Mouse (Mus musculus) kidney, postnatal 0 days (tissue): Measurements from ENCODE around the gene Pdxp. TPM values are rescaled to one million over a fixed set of nuclear protein-coding genes. Genes with fewer than 3 reads are reported as not detected.

Experiments used
- ATAC-seq: fragments of 200-750 bp; cut with Nextera tagmentation; replicated peaks from 2 replicates; pipeline ENCODE4 v1.8.0; 2017; ENCODE audit warnings: low read depth, moderate number of reproducible peaks, moderate TSS enrichment, moderate library complexity; ENCODE audit not compliant: low FRiP score
- DNase-seq: peaks from one replicate; pipeline ENCODE4 v3.0.0-alpha.2; 2016; ENCODE audit warnings: low spot score
- H3K27ac ChIP-seq: fragments of 300-500 bp; sonication (generic); 2 replicates; pipeline ENCODE4 v1.5.1; 2014; ENCODE audit warnings: mild to moderate bottlenecking
- H3K27me3 ChIP-seq: fragments of 300-500 bp; sonication (generic); 2 replicates; pipeline ENCODE4 v1.6.1; 2014; ENCODE audit warnings: low read length, mixed read lengths; ENCODE audit not compliant: insufficient read depth
- H3K36me3 ChIP-seq: fragments of 300-500 bp; sonication (generic); 2 replicates; pipeline ENCODE4 v1.6.1; 2014; ENCODE audit warnings: low read length, mixed read lengths; ENCODE audit not compliant: insufficient read depth
- H3K4me1 ChIP-seq: fragments of 300-500 bp; sonication (generic); replicated peaks from 2 replicates; pipeline ENCODE4 v1.6.1; 2014; ENCODE audit warnings: antibody characterized with exemption, low read length, mixed read lengths; ENCODE audit not compliant: insufficient read depth
- H3K4me2 ChIP-seq: fragments of 300-500 bp; sonication (generic); 2 replicates; pipeline ENCODE4 v1.6.1; 2014; ENCODE audit warnings: mild to moderate bottlenecking, low read length, moderate library complexity, mixed read lengths
- H3K4me3 ChIP-seq: fragments of 300-500 bp; sonication (generic); replicated peaks from 2 replicates; pipeline ENCODE4 v1.5.1; 2014; ENCODE audit warnings: low read depth, low read length
- H3K9ac ChIP-seq: fragments of 300-500 bp; sonication (generic); 2 replicates; pipeline ENCODE4 v1.6.1; 2014; ENCODE audit warnings: low read depth, low read length
- H3K9me3 ChIP-seq: fragments of 300-500 bp; sonication (generic); replicated peaks from 2 replicates; pipeline ENCODE4 v1.6.1; 2016; ENCODE audit warnings: low read length, inconsistent platforms, mixed read lengths
- CTCF ChIP-seq: IDR thresholded peaks from 2 replicates; pipeline ENCODE4 v1.5.1; 2016; ENCODE audit warnings: antibody characterized with exemption, low read depth, mild to moderate bottlenecking, moderate library complexity
- WGBS: fragments of 180-500 bp; shearing (Covaris S2); extraction: QIAGEN DNeasy Blood & Tissue Kit; methylation state at CpG from one replicate; pipeline ENCODE4 v1.1.7; 2014; 5-methylcytosine and 5-hydroxymethylcytosine counted together
- polyA plus RNA-seq: library from polyadenylated mRNA; unstranded; fragments of >200 nt; fragmentation: Nextera tagmentation; extraction: Ambion mirVana; gene quantifications from 2 replicates; pipeline ENCODE4 v1.2.1, GENCODE M21; 2015

The Pdxp gene
- polyA plus RNA-seq, 1 experiment from 2014 or later = 7.1 TPM

DNA sequence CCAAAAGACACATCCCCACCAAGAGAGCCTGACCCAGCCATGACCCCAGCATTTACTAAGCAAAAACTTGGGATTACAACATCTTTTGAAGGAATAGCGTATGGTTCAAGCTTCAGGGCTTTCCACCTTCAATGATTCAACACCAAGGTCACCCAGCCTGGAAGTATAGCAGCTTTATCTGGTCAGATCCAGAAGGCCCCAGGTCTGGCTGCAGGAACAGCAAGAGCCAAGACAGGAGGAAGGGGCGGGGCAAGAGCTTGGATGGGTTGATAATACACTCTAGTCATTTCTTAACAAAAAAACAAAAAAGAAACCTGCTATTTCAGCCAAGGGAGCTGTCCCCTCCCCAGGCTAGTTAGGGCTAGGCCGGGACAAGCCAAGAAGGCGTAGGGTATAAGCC lies 16.2 kb upstream of the Pdxp start:
- no peaks in the 10 kb centered on the region for H3K27me3 ChIP-seq
- peaks cover 14% of the 10 kb centered on the region for H3K36me3 ChIP-seq
- H3K4me2 ChIP-seq = no peak overlapping the region
- no peak overlapping the region for H3K4me3 ChIP-seq
- 91% methylated on average over 4 of the region's 4 CpGs for WGBS
- no peak for ATAC-seq
- DNase-seq = no peak
- no peak overlapping the region; the same call in 1 of the 2 replicates for H3K27ac ChIP-seq
- H3K4me1 ChIP-seq = peaks cover 38% of the 10 kb centered on the region
- no peak overlapping the region for H3K9ac ChIP-seq
- TF ChIP-seq CTCF = no peak
- H3K9me3 ChIP-seq = no peaks in the 10 kb centered on the region

DNA sequence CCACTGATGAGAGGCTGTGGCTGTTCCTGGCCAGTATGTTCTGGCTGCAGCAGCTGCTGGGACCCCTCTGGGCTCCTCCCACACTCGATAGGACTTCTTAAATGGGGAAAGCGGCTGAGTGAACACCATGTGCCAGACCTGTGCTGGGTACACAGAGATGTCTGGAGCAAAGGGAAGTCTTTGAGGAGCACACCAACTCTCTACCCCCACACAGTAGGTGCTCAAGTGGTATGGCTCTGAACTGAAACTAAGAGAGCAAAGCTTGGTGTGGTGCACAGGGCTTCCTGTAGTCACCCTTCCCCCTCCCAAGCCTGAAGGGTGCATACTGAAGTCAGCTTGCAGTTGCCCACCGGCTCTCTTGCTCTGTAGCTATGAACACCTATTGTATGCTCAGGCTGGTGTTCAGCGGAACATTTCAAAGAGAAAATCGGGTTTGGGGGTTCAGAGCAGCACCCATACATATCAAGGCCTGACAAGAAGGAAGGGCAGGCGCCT lies 15.2 kb upstream of the Pdxp start:
- H3K4me2 ChIP-seq = peak overlapping the region; percentile 83; the same call in 1 of the 2 replicates
- H3K4me3 ChIP-seq = no peak overlapping the region
- DNase-seq (peak; percentile 50), ATAC-seq (no peak)
- H3K9ac ChIP-seq = no peak overlapping the region
- H3K36me3 ChIP-seq = peaks cover 4% of the 10 kb centered on the region; the same call in 1 of the 2 replicates
- no peak for TF ChIP-seq CTCF
- peak overlapping the region; percentile 51 for H3K27ac ChIP-seq
- no peaks in the 10 kb centered on the region for H3K27me3 ChIP-seq
- peaks cover 37% of the 10 kb centered on the region for H3K4me1 ChIP-seq
- 48% methylated on average over 6 of the region's 6 CpGs for WGBS
- no peaks in the 10 kb centered on the region for H3K9me3 ChIP-seq

DNA sequence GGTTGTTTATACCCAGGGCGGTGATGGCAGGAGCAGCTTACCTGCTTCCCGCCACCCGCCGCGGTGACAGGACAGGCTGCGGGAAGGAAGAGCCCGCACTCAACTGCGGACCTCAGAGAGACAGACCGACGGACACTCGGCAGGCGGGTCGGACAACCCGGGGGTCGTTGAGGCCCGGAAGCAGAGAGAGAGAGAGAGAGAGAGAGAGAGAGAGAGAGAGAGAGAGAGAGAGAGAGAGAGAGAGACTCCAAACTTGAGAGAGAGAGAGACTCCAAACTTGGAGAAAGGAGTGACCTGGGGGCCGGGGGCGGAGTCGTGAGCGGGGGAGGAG lies 14.3 kb upstream of the Pdxp start, which contains the start of gene Gm49510:
TSS of gene Gm49510 (plus strand) at position 259 of the 331 bp plus-strand sequence.
- H3K4me3 ChIP-seq = peak within 1 kb of the TSS; percentile 77
- 1% methylated on average over 16 of the region's 20 CpGs for WGBS
- H3K9me3 ChIP-seq = no peaks in the 10 kb centered on the region
- H3K4me2 ChIP-seq = peak within 1 kb of the TSS; percentile 83
- H3K4me1 ChIP-seq = peaks cover 34% of the 10 kb centered on the region
- 0 out of 2 replicates have a peak, but pooled peaks cover 5% of the 10 kb centered on the region for H3K36me3 ChIP-seq
- ATAC-seq (no peak), DNase-seq (no peak)
- H3K27me3 ChIP-seq = no peaks in the 10 kb centered on the region
- peak within 1 kb of the TSS; percentile 72 for H3K9ac ChIP-seq
- TF ChIP-seq CTCF = no peak
- peak within 1 kb of the TSS; percentile 75 for H3K27ac ChIP-seq

DNA sequence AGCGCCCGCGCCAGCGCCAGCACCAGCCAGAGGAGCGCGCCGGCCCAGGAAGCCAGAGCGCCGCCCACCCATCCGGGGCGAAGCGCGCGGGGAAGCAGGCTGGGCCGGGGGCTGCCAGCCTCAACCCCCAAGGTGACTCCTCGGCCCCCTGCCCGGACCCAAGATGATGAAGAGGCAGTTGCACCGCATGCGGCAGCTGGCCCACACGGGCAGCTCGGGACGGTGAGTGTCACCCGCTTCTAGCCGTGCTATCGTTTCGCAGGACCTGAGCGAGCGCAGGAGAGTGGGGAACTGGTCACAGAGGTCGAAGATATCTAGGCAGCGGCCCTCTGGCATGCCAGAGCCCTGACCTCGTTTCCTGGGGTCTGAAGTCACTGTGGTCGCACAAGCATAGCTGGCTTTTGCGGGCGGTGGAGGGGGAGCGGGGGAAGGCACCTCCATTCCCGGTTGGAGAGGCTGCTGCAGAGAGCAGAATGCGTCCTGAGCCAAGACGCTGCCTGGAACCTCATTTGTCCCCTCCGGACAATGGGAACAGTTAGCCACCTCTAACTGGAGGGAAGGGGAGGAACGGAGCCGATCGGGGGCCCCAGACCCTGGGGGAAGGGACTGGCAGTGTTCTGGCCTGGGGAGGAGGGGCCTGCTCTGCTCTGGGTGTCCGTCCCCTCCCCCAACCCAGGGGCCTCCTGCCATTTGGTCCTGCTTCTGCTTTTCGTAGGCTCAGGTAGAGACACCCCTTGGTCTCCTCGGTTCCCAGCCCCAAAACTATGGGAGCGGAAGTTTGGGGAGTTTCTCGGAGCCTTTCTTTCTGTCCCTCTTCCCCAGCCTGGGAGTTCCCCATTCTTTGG lies 13.8 kb upstream of the Pdxp start, which contains the start of gene Sh3bp1:
TSS of gene Sh3bp1 (plus strand) at position 29 of the 845 bp plus-strand sequence.
- peak within 1 kb of the TSS; percentile 75 for H3K27ac ChIP-seq
- TF ChIP-seq CTCF = no peak
- H3K4me2 ChIP-seq = peak within 1 kb of the TSS; percentile 83
- H3K4me3 ChIP-seq = peak within 1 kb of the TSS; percentile 77
- H3K9ac ChIP-seq = peak within 1 kb of the TSS; percentile 72
- WGBS = 1% methylated on average over 46 of the region's 47 CpGs
- peaks cover 10% of the 10 kb centered on the region; the same call in 1 of the 2 replicates for H3K36me3 ChIP-seq
- H3K9me3 ChIP-seq = no peaks in the 10 kb centered on the region
- H3K4me1 ChIP-seq = peaks cover 28% of the 10 kb centered on the region; the same call in 1 of the 2 replicates
- ATAC-seq = no peak
- no peaks in the 10 kb centered on the region for H3K27me3 ChIP-seq
- peak; percentile 86 for DNase-seq

DNA sequence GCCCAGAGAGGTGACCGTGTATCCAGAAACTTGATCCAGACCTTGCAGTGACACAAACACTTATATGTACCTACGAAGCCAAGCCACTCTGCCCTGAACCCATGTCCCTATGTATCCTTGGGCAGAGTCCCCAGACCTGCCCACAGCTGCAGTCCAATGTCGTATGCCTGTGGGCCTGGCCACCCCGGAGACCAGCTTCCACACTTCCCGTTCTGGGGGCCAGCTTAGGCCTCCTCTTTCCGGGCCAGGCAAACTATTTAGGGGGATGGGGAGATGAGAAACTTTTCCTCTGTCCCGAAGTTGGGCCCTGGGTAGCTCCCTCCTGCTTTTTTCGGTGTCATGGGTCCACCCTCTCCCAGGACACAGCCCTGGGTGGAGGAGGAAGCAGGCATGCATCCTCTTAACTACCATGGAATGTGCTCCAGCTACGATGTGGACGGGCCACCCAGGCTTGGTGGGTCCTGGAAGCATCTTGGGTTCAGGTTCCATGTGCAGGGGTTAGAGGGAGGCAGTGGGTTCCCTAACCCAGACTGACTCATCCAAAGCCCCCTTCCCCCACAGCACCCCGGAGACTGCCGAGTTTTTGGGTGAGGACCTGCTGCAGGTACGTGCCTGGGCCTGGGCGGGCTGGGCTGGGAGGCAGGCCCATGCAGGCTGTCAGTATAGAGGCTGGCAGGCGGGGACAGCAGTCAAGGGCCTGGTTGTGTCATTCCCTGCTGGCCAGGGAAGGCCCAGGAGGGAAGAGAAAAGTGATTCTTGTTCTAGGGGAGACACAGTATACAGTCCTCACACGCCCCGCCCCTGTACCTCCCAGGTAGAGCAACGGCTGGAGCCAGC lies 12.9 kb upstream of the Pdxp start:
- H3K4me1 ChIP-seq = peaks cover 28% of the 10 kb centered on the region; the same call in 1 of the 2 replicates
- ATAC-seq (no peak), DNase-seq (no peak)
- H3K4me2 ChIP-seq = peak overlapping the region; percentile 83
- H3K36me3 ChIP-seq = peaks cover 18% of the 10 kb centered on the region; the same call in 1 of the 2 replicates
- H3K9ac ChIP-seq = peak overlapping the region; percentile 72
- TF ChIP-seq CTCF = no peak
- H3K27ac ChIP-seq = peak overlapping the region; percentile 75
- H3K27me3 ChIP-seq = no peaks in the 10 kb centered on the region
- 15% methylated on average over 18 of the region's 18 CpGs for WGBS
- H3K9me3 ChIP-seq = no peaks in the 10 kb centered on the region
- H3K4me3 ChIP-seq = peak overlapping the region; percentile 77

DNA sequence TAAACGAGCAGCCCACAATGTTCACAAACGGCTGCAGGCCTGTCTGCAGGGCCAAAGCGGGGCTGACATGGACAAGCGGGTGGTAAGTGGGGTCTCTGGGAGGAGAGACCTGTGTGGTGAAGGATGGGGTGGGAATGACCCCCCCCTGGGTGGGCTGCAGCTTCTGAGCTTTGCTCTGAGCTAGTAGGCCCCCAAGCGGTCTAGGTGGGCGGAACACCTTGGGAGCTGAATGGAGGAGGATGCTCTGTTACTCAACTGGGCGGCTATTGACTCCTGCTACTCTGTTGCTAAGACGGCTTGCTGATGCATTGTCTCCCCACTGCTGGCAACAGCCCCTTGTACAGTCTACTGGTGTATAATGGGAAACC lies 12.3 kb upstream of the Pdxp start:
- Histone ChIP-seq H3K4me3 (0 out of 2 replicates have a peak overlapping the region, but pooled peaks have one; percentile 77), H3K27me3 (no peaks in the 10 kb centered on the region), H3K4me2 (peak overlapping the region; percentile 83), H3K27ac (0 out of 2 replicates have a peak overlapping the region, but pooled peaks have one; percentile 75), H3K36me3 (peaks cover 24% of the 10 kb centered on the region), H3K9me3 (no peaks in the 10 kb centered on the region), H3K9ac (peak overlapping the region; percentile 72; the same call in 1 of the 2 replicates), H3K4me1 (peaks cover 28% of the 10 kb centered on the region; the same call in 1 of the 2 replicates)
- no peak for TF ChIP-seq CTCF
- DNase-seq (no peak), ATAC-seq (no peak)
- 52% methylated on average over 8 of the region's 8 CpGs for WGBS
